Mouse (Mus musculus) MEL (cell line): ENCODE data around the gene Retreg1. TPM values are rescaled to one million over a fixed set of nuclear protein-coding genes. Genes with fewer than 3 reads are reported as not detected.

ENCODE experiments used
- DNase-seq: peaks from one replicate; pipeline ENCODE4 v3.0.0; 2011; ENCODE audit warnings: low read depth, low spot score
- H3K27ac ChIP-seq: 2 replicates; pipeline ENCODE4 v1.5.1; 2012; ENCODE audit warnings: low read depth, mild to moderate bottlenecking, control low read depth, low read length, moderate library complexity; ENCODE audit not compliant: control insufficient read depth
- H3K27me3 ChIP-seq, 2 experiments: fragments of 150-350 bp in 1 of 2; sonication (generic) in 1 of 2; 2 replicates each; pipeline ENCODE4 v1.6.1; 2012; ENCODE audit warnings: low read length in 2 of 2, mild to moderate bottlenecking in 2 of 2, improper control_type of control experiment in 1 of 2, moderate library complexity in 1 of 2; ENCODE audit not compliant: insufficient read depth in 2 of 2, control insufficient read depth in 1 of 2
- H3K36me3 ChIP-seq, 2 experiments: 2 replicates each; pipeline ENCODE4 v1.6.1; 2012 to 2014; ENCODE audit warnings: low read length in 2 of 2, improper control_type of control experiment in 1 of 2, inconsistent platforms in 1 of 2, mild to moderate bottlenecking in 1 of 2; ENCODE audit not compliant: insufficient read depth in 2 of 2, control insufficient read depth in 1 of 2
- H3K4me1 ChIP-seq, 2 experiments: fragments of 150-350 bp in 1 of 2; sonication (generic) in 1 of 2; 2 replicates each; pipeline ENCODE4 v1.6.1; 2012; ENCODE audit warnings: low read length in 2 of 2, improper control_type of control experiment in 1 of 2, mild to moderate bottlenecking in 1 of 2; ENCODE audit not compliant: insufficient read depth in 2 of 2, control insufficient read depth in 1 of 2
- H3K4me3 ChIP-seq, 2 experiments: fragments of 150-350 bp in 1 of 2; sonication (generic) in 1 of 2; 2 replicates each; pipeline ENCODE4 v1.5.1; 2012; ENCODE audit warnings: low read depth in 2 of 2, low read length in 2 of 2, mild to moderate bottlenecking in 2 of 2, moderate library complexity in 2 of 2, control low read depth in 1 of 2, improper control_type of control experiment in 1 of 2; ENCODE audit not compliant: control insufficient read depth in 1 of 2, insufficient read depth in 1 of 2
- H3K79me2 ChIP-seq: 2 replicates; pipeline ENCODE4 v1.6.1; 2012; ENCODE audit warnings: mild to moderate bottlenecking, low read length, moderate library complexity; ENCODE audit not compliant: control insufficient read depth, poor library complexity, insufficient read depth
- H3K9ac ChIP-seq: 2 replicates; pipeline ENCODE4 v1.6.1; 2012; ENCODE audit warnings: low read depth, mild to moderate bottlenecking, control low read depth, low read length, moderate library complexity; ENCODE audit not compliant: control insufficient read depth, poor library complexity, severe bottlenecking
- H3K9me3 ChIP-seq: fragments of 150-350 bp; sonication (generic); replicated peaks from 2 replicates; pipeline ENCODE4 v1.6.1; 2012; ENCODE audit warnings: mild to moderate bottlenecking, low read length, improper control_type of control experiment, moderate library complexity; ENCODE audit not compliant: insufficient read depth
- CHD2 ChIP-seq: IDR thresholded peaks from 2 replicates; pipeline ENCODE4 v1.6.1; 2011; ENCODE audit warnings: low read length, improper control_type of control experiment
- CTCF ChIP-seq, 3 experiments: IDR thresholded peaks in 2 of 3; conservative IDR thresholded peaks in 1 of 3; 2 replicates each; pipeline ENCODE4 v1.5.1; 2011 to 2012; ENCODE audit warnings: low read length in 3 of 3, low read depth in 2 of 3, mild to moderate bottlenecking in 2 of 3, improper control_type of control experiment in 1 of 3, inconsistent platforms in 1 of 3, mixed read lengths in 1 of 3, moderate library complexity in 1 of 3; ENCODE audit not compliant: control insufficient read depth in 1 of 3, insufficient read depth in 1 of 3, poor library complexity in 1 of 3, severe bottlenecking in 1 of 3
- E2F4 ChIP-seq: IDR thresholded peaks from 2 replicates; pipeline ENCODE4 v1.6.1; 2011; ENCODE audit warnings: low read depth, low read length, improper control_type of control experiment, borderline replicate concordance
- ELF1 ChIP-seq: IDR thresholded peaks from 2 replicates; pipeline ENCODE4 v1.6.1; 2014; ENCODE audit warnings: low read depth, mild to moderate bottlenecking, inconsistent platforms, low read length, improper control_type of control experiment, moderate library complexity
- EP300 ChIP-seq, 2 experiments: IDR thresholded peaks; 2 replicates each; pipeline ENCODE4 v1.6.1; 2011; ENCODE audit warnings: improper control_type of control experiment in 2 of 2, low read length in 2 of 2, low read depth in 1 of 2, mild to moderate bottlenecking in 1 of 2
- GABPA ChIP-seq: IDR thresholded peaks from 2 replicates; pipeline ENCODE4 v1.6.1; 2012; ENCODE audit warnings: low read depth, mild to moderate bottlenecking, inconsistent platforms, low read length, improper control_type of control experiment, moderate library complexity
- JUND ChIP-seq: IDR thresholded peaks from 2 replicates; pipeline ENCODE4 v1.6.1; 2011; ENCODE audit warnings: low read depth, mild to moderate bottlenecking, improper control_type of control experiment, low read length
- KAT2A ChIP-seq: conservative IDR thresholded peaks from 2 replicates; pipeline ENCODE4 v1.6.1; 2012; ENCODE audit warnings: low read depth, low read length, improper control_type of control experiment, inconsistent platforms
- MAFK ChIP-seq: IDR thresholded peaks from 2 replicates; pipeline ENCODE4 v1.6.1; 2011; ENCODE audit warnings: low read depth, mild to moderate bottlenecking, low read length, improper control_type of control experiment, borderline replicate concordance
- MAX ChIP-seq: IDR thresholded peaks from 2 replicates; pipeline ENCODE4 v1.6.1; 2011; ENCODE audit warnings: low read length, improper control_type of control experiment
- MAZ ChIP-seq: IDR thresholded peaks from 2 replicates; pipeline ENCODE4 v1.6.1; 2012; ENCODE audit warnings: low read depth, mild to moderate bottlenecking, inconsistent platforms, low read length, improper control_type of control experiment
- MEF2A ChIP-seq: IDR thresholded peaks from 2 replicates; pipeline ENCODE4 v1.6.1; 2014; ENCODE audit warnings: low read depth, mild to moderate bottlenecking, inconsistent platforms, low read length, improper control_type of control experiment; ENCODE audit not compliant: poor library complexity, insufficient replicate concordance, severe bottlenecking; ENCODE audit errors: extremely low read depth
- MYB ChIP-seq: IDR thresholded peaks from 2 replicates; pipeline ENCODE4 v1.6.1; 2011; ENCODE audit warnings: mild to moderate bottlenecking, low read depth, low read length, improper control_type of control experiment
- MYC ChIP-seq: IDR thresholded peaks from 2 replicates; pipeline ENCODE4 v1.6.1; 2011; ENCODE audit warnings: low read depth, mild to moderate bottlenecking, low read length, improper control_type of control experiment, moderate library complexity
- NELFE ChIP-seq: IDR thresholded peaks from 2 replicates; pipeline ENCODE4 v1.6.1; 2011; ENCODE audit warnings: low read depth, low read length, improper control_type of control experiment
- NRF1 ChIP-seq: IDR thresholded peaks from 2 replicates; pipeline ENCODE4 v1.6.1; 2014; ENCODE audit warnings: low read depth, mild to moderate bottlenecking, inconsistent platforms, low read length, improper control_type of control experiment, moderate library complexity; ENCODE audit not compliant: poor library complexity, insufficient read depth, severe bottlenecking
- POLR2AphosphoS5 ChIP-seq: IDR thresholded peaks from 2 replicates; pipeline ENCODE4 v1.6.1; 2012; ENCODE audit warnings: low read depth, borderline replicate concordance, mild to moderate bottlenecking, inconsistent platforms, low read length, moderate library complexity, mixed read lengths
- RAD21 ChIP-seq: IDR thresholded peaks from 2 replicates; pipeline ENCODE4 v1.6.1; 2011; ENCODE audit warnings: mild to moderate bottlenecking, low read depth, low read length, improper control_type of control experiment
- RCOR1 ChIP-seq: IDR thresholded peaks from 2 replicates; pipeline ENCODE4 v1.6.1; 2012; ENCODE audit warnings: low read depth, mild to moderate bottlenecking, inconsistent platforms, low read length, improper control_type of control experiment
- SIN3A ChIP-seq: IDR thresholded peaks from 2 replicates; pipeline ENCODE4 v1.6.1; 2012; ENCODE audit warnings: low read length, improper control_type of control experiment, inconsistent platforms
- SMC3 ChIP-seq: IDR thresholded peaks from 2 replicates; pipeline ENCODE4 v1.6.1; 2011; ENCODE audit warnings: low read depth, low read length, improper control_type of control experiment
- TBP ChIP-seq: IDR thresholded peaks from 2 replicates; pipeline ENCODE4 v1.8.0; 2011; ENCODE audit warnings: low read depth, low read length, improper control_type of control experiment
- UBTF ChIP-seq: IDR thresholded peaks from 2 replicates; pipeline ENCODE4 v1.6.1; 2012; ENCODE audit warnings: low read depth, mild to moderate bottlenecking, inconsistent platforms, low read length, improper control_type of control experiment, moderate library complexity, borderline replicate concordance; ENCODE audit not compliant: insufficient read depth
- ZNF384 ChIP-seq: IDR thresholded peaks from 2 replicates; pipeline ENCODE4 v1.6.1; 2012; ENCODE audit warnings: low read depth, mild to moderate bottlenecking, inconsistent platforms, low read length, improper control_type of control experiment
- polyA plus RNA-seq, 2 experiments: library from polyadenylated mRNA; stranded (reverse) in 1 of 2; unstranded in 1 of 2; fragments of >175 nt in 1 of 2; fragments of >200 nt in 1 of 2; gene quantifications; 2 replicates each; pipeline versions ENCODE4 v1.2.1 to v1.2.4; 2012; ENCODE audit warnings: low replicate concordance in 2 of 2, low read depth in 1 of 2; ENCODE audit not compliant: insufficient read length in 2 of 2, insufficient read depth in 1 of 2, missing spikeins in 1 of 2
- total RNA-seq: library from RNA; depleted of rRNA; stranded (reverse); fragments of 300-350 nt; gene quantifications from 2 replicates; pipeline ENCODE4 v1.2.3, GENCODE M21; 2012

Gene Retreg1
- total and polyA plus RNA-seq, 3 experiments: 3.1 to 7.6 TPM; not detected in 1

DNA sequence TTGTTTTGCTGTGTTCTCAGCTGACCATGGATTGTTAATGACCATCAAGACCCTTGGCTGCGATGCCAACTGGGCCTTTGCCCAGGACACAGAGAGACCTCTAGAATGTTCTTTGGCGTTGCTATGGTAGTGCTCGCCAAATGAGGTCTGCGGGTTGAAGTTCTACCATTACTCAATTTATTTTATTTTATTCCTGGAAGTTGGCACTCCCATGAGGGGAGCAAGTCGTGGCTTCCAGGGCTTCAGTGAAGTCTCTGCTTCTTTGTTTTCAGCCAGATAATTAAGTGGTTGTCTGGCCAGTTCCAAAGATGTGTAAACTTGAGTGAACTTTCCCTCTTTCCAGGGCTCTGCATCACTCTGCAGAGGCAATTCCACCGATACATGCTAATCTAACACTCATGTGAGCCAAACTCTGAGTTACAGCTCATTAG is 43.6 kb downstream of the Retreg1 start:
- no peaks in the 10 kb centered on the region for H3K4me1 ChIP-seq
- no peaks in the 10 kb centered on the region for H3K9me3 ChIP-seq
- no peak overlapping the region for H3K4me3 ChIP-seq
- DNase-seq: no peak
- H3K27ac ChIP-seq: no peak overlapping the region
- H3K9ac ChIP-seq: no peak overlapping the region
- H3K27me3 ChIP-seq: no peaks in the 10 kb centered on the region
- H3K36me3 ChIP-seq: no peaks in the 10 kb centered on the region
- H3K79me2 ChIP-seq: no peaks in the 10 kb centered on the region
- TF ChIP-seq NELFE (no peak), CTCF (IDR thresholded peaks at IDR 0.05 in 2 of 3, conservative IDR thresholded peaks at IDR 0.05 in 1 of 3; ENCODE audit: control insufficient read depth in 1 of 3, insufficient read depth in 1 of 3, low read depth in 2 of 3, low read length in 3 of 3, poor library complexity in 1 of 3, severe bottlenecking in 1 of 3) (no peak), GABPA (no peak), MEF2A (no peak), JUND (no peak), NRF1 (no peak), ELF1 (no peak), MAX (no peak), MYB (no peak), SIN3A (no peak), RAD21 (no peak), E2F4 (no peak)

DNA sequence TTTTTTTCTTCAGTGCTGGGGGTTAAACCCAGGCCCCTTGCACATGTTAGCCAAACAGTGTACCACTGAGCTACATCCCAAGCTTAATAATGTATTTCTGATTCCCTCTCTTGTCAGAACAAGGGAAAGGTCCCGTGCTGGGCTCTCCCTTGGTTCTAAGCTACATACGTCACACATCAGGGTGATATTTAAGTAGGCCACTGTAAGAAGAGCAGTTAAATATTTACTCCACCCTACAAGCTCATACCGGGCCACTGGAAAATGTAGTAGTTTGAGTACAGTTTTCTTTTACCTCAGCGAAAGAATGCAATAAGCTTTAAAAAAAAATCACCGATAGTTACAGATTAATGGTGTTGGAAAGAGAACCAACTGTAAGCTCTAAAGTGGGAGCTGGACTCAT is 46.9 kb downstream of the Retreg1 start:
- Histone ChIP-seq H3K4me1 (0 out of 4 replicates have a peak, but pooled peaks cover 0 to 4% of the 10 kb centered on the region in 2 experiments), H3K27ac (no peak overlapping the region), H3K4me3 (no peak overlapping the region), H3K9me3 (no peaks in the 10 kb centered on the region), H3K27me3 (0 out of 4 replicates have a peak, but pooled peaks cover 0 to under 1% of the 10 kb centered on the region in 2 experiments), H3K36me3 (no peaks in the 10 kb centered on the region), H3K9ac (no peak overlapping the region), H3K79me2 (no peaks in the 10 kb centered on the region)
- no peak for DNase-seq
- no peak for TF ChIP-seq MEF2A
- no peak for TF ChIP-seq SMC3
- no peak for TF ChIP-seq CHD2
- no peak for TF ChIP-seq EP300 (IDR thresholded peaks at IDR 0.05; ENCODE audit: low read depth in 1 of 2, low read length in 2 of 2)
- no peak for TF ChIP-seq TBP
- no peak for TF ChIP-seq MAZ
- TF ChIP-seq NRF1: no peak
- TF ChIP-seq RCOR1: no peak
- TF ChIP-seq NELFE: no peak
- no peak for TF ChIP-seq E2F4
- no peak for TF ChIP-seq MYC
- no peak for TF ChIP-seq MAFK
- TF ChIP-seq KAT2A: no peak
- TF ChIP-seq UBTF: no peak
- TF ChIP-seq ZNF384: no peak
- TF ChIP-seq GABPA: no peak
- no peak for TF ChIP-seq CTCF (IDR thresholded peaks at IDR 0.05 in 2 of 3, conservative IDR thresholded peaks at IDR 0.05 in 1 of 3; ENCODE audit: control insufficient read depth in 1 of 3, insufficient read depth in 1 of 3, low read depth in 2 of 3, low read length in 3 of 3, poor library complexity in 1 of 3, severe bottlenecking in 1 of 3)
- TF ChIP-seq MAX: no peak
- TF ChIP-seq POLR2AphosphoS5: no peak
- TF ChIP-seq, all 39 proteins: peak for 0
